Mouse (Mus musculus) limb, embryonic 10.5 days (tissue): ENCODE data around the gene Ccs. TPM values are rescaled to one million over a fixed set of nuclear protein-coding genes. Genes with fewer than 3 reads are reported as not detected.

Experiments
- DNase-seq: peaks from one replicate; pipeline ENCODE4 v3.0.0-alpha.2; 2017; ENCODE audit warnings: low spot score
- H3K27ac ChIP-seq: fragments of 300-500 bp; sonication (generic); 2 replicates; pipeline ENCODE4 v1.5.1; 2016; ENCODE audit warnings: mild to moderate bottlenecking
- H3K27me3 ChIP-seq: fragments of 300-500 bp; sonication (generic); 2 replicates; pipeline ENCODE4 v1.6.1; 2016; ENCODE audit warnings: low read depth, mild to moderate bottlenecking; ENCODE audit not compliant: poor library complexity, severe bottlenecking
- H3K36me3 ChIP-seq: fragments of 300-500 bp; sonication (generic); 2 replicates; pipeline ENCODE4 v1.6.1; 2016; ENCODE audit warnings: mild to moderate bottlenecking, moderate library complexity
- H3K4me1 ChIP-seq: fragments of 300-500 bp; sonication (generic); 2 replicates; pipeline ENCODE4 v1.6.1; 2016
- H3K4me3 ChIP-seq: fragments of 300-500 bp; sonication (generic); 2 replicates; pipeline ENCODE4 v1.5.1; 2016; ENCODE audit warnings: mild to moderate bottlenecking, moderate library complexity
- H3K9me3 ChIP-seq: fragments of 300-500 bp; sonication (generic); replicated peaks from 2 replicates; pipeline ENCODE4 v1.6.1; 2016; ENCODE audit warnings: mild to moderate bottlenecking
- WGBS: fragments of 180-500 bp; shearing (Covaris S2); methylation state at CpG from one replicate; pipeline ENCODE4 v1.1.7; 2016; 5-methylcytosine and 5-hydroxymethylcytosine counted together
- polyA plus RNA-seq: library from polyadenylated mRNA; unstranded; fragments of >200 nt; fragmentation: Nextera tagmentation; extraction: Ambion mirVana; gene quantifications from 2 replicates; pipeline ENCODE4 v1.2.1, GENCODE M21; 2016

The Ccs gene
- polyA plus RNA-seq, 1 experiment from 2014 or later, result 55.3 TPM

GRCm38 (mm10) chr19:4797846-4798245 is 41.3 kb downstream of the Ccs start:
- Histone ChIP-seq H3K27me3 (no peaks in the 10 kb centered on the region), H3K4me3 (no peak overlapping the region), H3K9me3 (no peaks in the 10 kb centered on the region), H3K4me1 (peaks cover 12% of the 10 kb centered on the region), H3K36me3 (peaks cover 70% of the 10 kb centered on the region), H3K27ac (no peak overlapping the region)
- 95% methylated on average over 2 of the region's 2 CpGs for WGBS
- DNase-seq, result no peak

GRCm38 (mm10) chr19:4795929-4796328 is 43.2 kb downstream of the Ccs start:
- Histone ChIP-seq H3K4me1 (peaks cover 24% of the 10 kb centered on the region), H3K27me3 (no peaks in the 10 kb centered on the region), H3K4me3 (no peak overlapping the region), H3K36me3 (peaks cover 67% of the 10 kb centered on the region), H3K9me3 (no peaks in the 10 kb centered on the region), H3K27ac (no peak overlapping the region)
- no peak for DNase-seq
- 75% methylated on average over 1 of the region's 1 CpGs for WGBS

GRCm38 (mm10) chr19:4793831-4794422 is 45.2 kb downstream of the Ccs start, which contains the start of gene Rbm4:
Rbm4 (minus strand) TSS chr19:4793901.
- peak within 1 kb of the TSS; percentile 89 for H3K27ac ChIP-seq
- H3K36me3 ChIP-seq, result peaks cover 67% of the 10 kb centered on the region
- peaks cover 34% of the 10 kb centered on the region for H3K4me1 ChIP-seq
- H3K9me3 ChIP-seq, result no peaks in the 10 kb centered on the region
- no peaks in the 10 kb centered on the region for H3K27me3 ChIP-seq
- peak; percentile 91 for DNase-seq
- peak within 1 kb of the TSS; percentile 76 for H3K4me3 ChIP-seq
- under 1% methylated on average over 31 of the region's 31 CpGs for WGBS

- no peaks in the 10 kb centered on the region for H3K27me3 ChIP-seq
- DNase-seq, result no peak
- H3K9me3 ChIP-seq, result no peaks in the 10 kb centered on the region
- H3K36me3 ChIP-seq, result peaks cover 67% of the 10 kb centered on the region
- H3K27ac ChIP-seq, result peak overlapping the region; percentile 89
- H3K4me1 ChIP-seq, result peaks cover 34% of the 10 kb centered on the region
- WGBS, result 2% methylated on average over 16 of the region's 16 CpGs
- H3K4me3 ChIP-seq, result peak overlapping the region; percentile 76
These were observed 45.8 kb downstream of the Ccs start for GRCm38 (mm10) chr19:4793281-4793830.

- Histone ChIP-seq H3K27ac (no peak overlapping the region), H3K27me3 (no peaks in the 10 kb centered on the region), H3K4me1 (peaks cover 12% of the 10 kb centered on the region; the same call in 1 of the 2 replicates), H3K36me3 (peaks cover 100% of the 10 kb centered on the region), H3K4me3 (no peak overlapping the region), H3K9me3 (no peaks in the 10 kb centered on the region)
- 92% methylated on average over 2 of the region's 2 CpGs for WGBS
- no peak for DNase-seq
These were observed 52.8 kb downstream of the Ccs start for GRCm38 (mm10) chr19:4786313-4786712.

GRCm38 (mm10) chr19:4785206-4785605 is 53.9 kb downstream of the Ccs start:
- Histone ChIP-seq H3K36me3 (peaks cover 100% of the 10 kb centered on the region), H3K4me1 (peaks cover 3% of the 10 kb centered on the region; the same call in 1 of the 2 replicates), H3K27me3 (no peaks in the 10 kb centered on the region), H3K4me3 (no peak overlapping the region), H3K9me3 (no peaks in the 10 kb centered on the region), H3K27ac (no peak overlapping the region)
- no peak for DNase-seq
- WGBS, result 91% methylated on average over 7 of the region's 7 CpGs

GRCm38 (mm10) chr19:4782891-4783290 is 56.2 kb downstream of the Ccs start:
- peaks cover 100% of the 10 kb centered on the region for H3K36me3 ChIP-seq
- H3K4me1 ChIP-seq, result no peaks in the 10 kb centered on the region
- no peaks in the 10 kb centered on the region for H3K27me3 ChIP-seq
- no peaks in the 10 kb centered on the region for H3K9me3 ChIP-seq
- DNase-seq, result no peak
- 90% methylated on average over 2 of the region's 2 CpGs for WGBS
- no peak overlapping the region for H3K27ac ChIP-seq
- H3K4me3 ChIP-seq, result no peak overlapping the region

Other genes with a start within 250 kb of the Ccs start
- gene Lrfn4, start 223.7 kb downstream of the Ccs start, polyA plus RNA-seq, result 7.8 and 8.0 TPM in 2 replicates
- 85.7 and 90.4 TPM in 2 replicates for gene Rce1, start 213.7 kb downstream of the Ccs start, polyA plus RNA-seq
- gene Gm960, start 140.7 kb downstream of the Ccs start, polyA plus RNA-seq, result 1.5 and 4.5 TPM in 2 replicates
- 3.4 and 4.2 TPM in 2 replicates for gene Sptbn2, start 128.2 kb downstream of the Ccs start, polyA plus RNA-seq
- 87.3 and 113 TPM in 2 replicates for gene Rbm4b, start 82.8 kb downstream of the Ccs start, polyA plus RNA-seq
- 91.5 and 108 TPM in 2 replicates for gene Rbm4, start 45.4 kb downstream of the Ccs start, polyA plus RNA-seq
- 32.7 and 33.8 TPM in 2 replicates for gene Gm21992, start 27.7 kb downstream of the Ccs start, polyA plus RNA-seq
- 134 TPM in 2 replicates for gene Rbm14, start 27.7 kb downstream of the Ccs start, polyA plus RNA-seq
- gene Ccdc87, start within 50 bp of the Ccs start, polyA plus RNA-seq, result not detected in 2 replicates
- gene Ctsf, start 15.8 kb upstream of the Ccs start, polyA plus RNA-seq, result 13.3 and 18.5 TPM in 2 replicates
- 1.6 and 2.7 TPM in 2 replicates for gene Actn3, start 38.6 kb upstream of the Ccs start, polyA plus RNA-seq
- 7.0 and 8.5 TPM in 2 replicates for gene Zdhhc24, start 39.3 kb upstream of the Ccs start, polyA plus RNA-seq
- gene Bbs1, start 67.3 kb upstream of the Ccs start, polyA plus RNA-seq, result 5.1 and 9.0 TPM in 2 replicates
- 196 and 198 TPM in 2 replicates for gene Dpp3, start 89.0 kb upstream of the Ccs start, polyA plus RNA-seq
- gene Peli3, start 103.8 kb upstream of the Ccs start, polyA plus RNA-seq, result 1.4 and 2.1 TPM in 2 replicates
- 161 and 187 TPM in 2 replicates for gene Mrpl11, start 122.8 kb upstream of the Ccs start, polyA plus RNA-seq
- not detected in 2 replicates for gene Npas4, start 151.0 kb upstream of the Ccs start, polyA plus RNA-seq
- 7.3 and 8.6 TPM in 2 replicates for gene Slc29a2, start 184.5 kb upstream of the Ccs start, polyA plus RNA-seq
- 35.5 and 35.6 TPM in 2 replicates for gene B4gat1, start 199.5 kb upstream of the Ccs start, polyA plus RNA-seq
- 1.8 and 3.1 TPM in 2 replicates for gene AC124502.3, start 199.6 kb upstream of the Ccs start, polyA plus RNA-seq
- gene Brms1, start 202.0 kb upstream of the Ccs start, polyA plus RNA-seq, result 74.6 and 84.6 TPM in 2 replicates
- 3.1 and 3.5 TPM in 2 replicates for gene Rin1, start 211.1 kb upstream of the Ccs start, polyA plus RNA-seq
- 37.1 and 42.5 TPM in 2 replicates for gene Cd248, start 228.7 kb upstream of the Ccs start, polyA plus RNA-seq
- gene Tmem151a, start 246.2 kb upstream of the Ccs start, polyA plus RNA-seq, result 2.4 and 2.5 TPM in 2 replicates
- 65.4 and 78.0 TPM in 2 replicates for gene Yif1a, start 249.2 kb upstream of the Ccs start, polyA plus RNA-seq